Mouse (Mus musculus): Measurements from ENCODE around the gene Ada.
A peak's percentile ranks its signal among the peaks of the same experiment; 100 is the strongest.
"Not testable (repeated sequence)": the region's sequence is repeated elsewhere in the genome, so short reads cannot be mapped to it uniquely, and the experiment has no call there.

Ada gene

DNA sequence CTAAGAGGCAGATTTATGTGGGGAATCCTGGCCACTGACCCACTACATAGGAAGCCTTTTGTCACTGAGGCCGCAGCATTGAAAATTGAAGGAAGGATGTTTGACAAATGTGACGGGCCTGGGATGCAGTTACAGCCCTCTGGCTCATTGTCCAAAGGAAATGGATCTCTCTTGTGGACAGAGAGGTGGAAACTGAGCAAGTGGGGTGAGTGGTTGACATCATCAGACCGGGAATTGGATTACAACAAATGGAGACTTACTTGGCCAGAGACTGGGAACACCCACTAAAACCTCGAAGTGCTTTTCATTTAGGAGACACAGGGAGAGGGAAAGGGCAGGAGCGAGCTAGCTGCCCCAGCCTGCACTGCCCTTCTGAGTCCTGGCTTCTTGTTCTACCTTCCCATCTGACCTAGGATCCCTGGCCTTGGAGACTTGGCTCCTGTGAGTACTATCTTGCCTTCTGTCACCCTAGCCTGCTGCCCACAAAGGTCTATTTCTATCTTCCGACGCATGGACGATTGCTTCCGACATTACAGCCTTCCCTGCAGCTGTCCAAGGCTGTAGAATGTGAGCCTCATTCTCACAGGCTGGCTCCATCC lies 56.2 kb downstream of the Ada start:
- peak; percentile 66 for DNase-seq

DNA sequence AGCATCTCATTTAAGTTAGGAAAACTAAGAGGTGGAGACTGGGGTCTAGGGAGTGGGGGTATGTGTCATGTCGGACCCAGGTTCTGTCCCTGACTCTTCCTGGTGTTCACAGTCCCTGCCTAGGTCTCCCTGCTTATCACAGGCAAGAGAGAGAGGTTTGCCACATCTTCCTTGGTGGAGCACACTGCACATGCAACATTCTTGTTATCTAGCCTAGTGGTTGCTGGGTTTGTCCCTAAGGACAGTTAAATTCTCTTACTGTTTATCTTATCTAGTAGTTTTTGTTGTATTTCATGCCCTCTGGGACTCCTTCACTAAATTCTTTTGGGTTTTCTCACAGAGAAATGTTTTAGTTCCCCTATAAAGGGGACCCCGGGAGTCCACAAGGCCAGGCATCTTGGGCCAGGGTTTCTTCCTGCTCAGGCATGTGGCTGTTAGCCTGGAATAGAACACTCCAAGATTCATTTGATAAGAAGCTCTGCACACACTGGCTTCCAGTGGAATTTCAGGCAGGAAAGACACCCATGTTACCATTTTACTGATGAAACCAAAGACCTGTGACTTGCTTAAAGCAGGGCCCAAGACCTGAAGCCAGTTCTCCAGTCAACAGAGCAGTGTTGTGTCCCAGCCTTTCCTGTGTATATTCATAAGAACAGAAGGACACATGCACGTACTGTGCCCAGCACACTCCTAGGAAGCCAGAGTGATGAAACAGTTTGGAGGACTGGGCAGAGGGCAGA lies 57.0 kb downstream of the Ada start:
- no peak for DNase-seq

DNA sequence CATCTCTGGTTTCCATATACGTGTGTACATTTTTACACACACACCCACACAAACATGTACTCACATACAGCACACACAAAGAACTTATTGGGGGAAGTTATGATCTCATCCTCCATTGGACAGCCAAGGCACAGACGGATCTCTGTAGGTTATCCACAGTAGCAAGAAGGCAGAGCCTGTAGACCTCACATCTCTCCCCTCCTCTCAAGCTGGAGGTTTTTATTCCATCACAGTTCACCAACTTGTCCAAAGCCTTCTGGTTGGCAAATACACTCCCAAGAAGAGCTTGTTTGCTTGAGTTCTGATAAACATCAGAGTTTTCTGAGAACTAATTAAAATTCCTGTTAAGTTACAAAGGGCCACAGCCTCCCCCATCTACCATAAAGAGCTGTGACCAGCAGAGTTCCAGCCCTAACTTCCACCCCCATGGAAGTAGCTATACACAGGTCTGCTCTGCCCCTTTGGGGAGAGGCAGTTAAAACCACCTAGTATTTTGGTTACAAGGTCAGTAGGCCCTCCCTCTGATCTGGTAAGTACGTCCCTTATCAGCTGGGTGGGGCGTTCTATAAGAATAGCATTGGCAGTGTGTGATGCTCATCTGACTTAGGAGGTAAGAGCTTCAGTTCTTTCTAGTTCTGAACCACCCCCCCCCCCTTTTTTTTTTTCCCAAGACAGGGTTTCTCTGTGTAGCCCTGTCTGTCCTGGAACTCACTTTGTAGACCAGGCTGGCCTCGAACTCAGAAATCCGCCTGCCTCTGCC lies 58.0 kb downstream of the Ada start:
- no peak for DNase-seq

DNA sequence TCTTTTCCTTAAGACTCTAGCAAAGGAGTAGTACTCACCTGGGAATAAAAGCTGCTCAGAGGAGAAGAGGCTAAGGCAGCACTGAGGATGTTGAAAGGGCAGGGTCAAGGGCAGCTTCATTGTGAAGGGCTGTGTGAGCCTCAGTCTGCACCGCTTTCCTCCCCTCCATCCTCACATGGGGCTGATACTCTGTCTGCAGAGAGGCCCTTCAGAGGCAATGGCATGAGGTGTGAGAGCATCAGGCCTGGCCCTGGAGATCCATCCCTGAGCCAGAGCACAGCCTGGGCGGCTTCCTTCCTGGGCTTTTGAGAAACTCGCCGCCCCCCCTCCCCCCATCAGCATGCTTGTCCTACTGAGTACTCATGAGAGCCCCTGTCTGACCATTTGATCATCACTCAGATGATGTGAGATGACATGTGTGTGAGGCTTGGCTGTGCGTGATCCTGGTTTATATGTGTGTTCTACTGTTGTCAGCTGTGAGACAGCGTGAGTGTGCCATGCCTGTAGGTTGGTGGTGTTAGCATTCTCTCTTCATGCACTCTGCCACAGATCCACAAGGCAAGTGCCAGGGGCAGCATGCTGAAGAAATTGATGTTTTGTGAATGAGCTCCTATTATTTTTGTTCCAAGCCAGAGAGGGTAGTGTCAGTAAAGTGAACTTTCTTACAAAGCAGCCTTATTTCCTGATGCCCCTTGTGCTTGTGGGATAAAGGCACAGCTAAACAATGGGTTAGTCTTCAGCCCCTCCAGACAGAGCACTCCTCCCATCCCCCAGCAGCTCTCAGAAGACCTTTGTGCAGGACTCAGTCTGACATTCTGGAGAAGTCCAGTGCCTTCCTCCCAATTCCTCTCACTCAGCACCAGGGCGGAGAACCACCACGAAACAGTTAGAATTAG lies 59.4 kb downstream of the Ada start:
- DNase-seq = no peak

DNA sequence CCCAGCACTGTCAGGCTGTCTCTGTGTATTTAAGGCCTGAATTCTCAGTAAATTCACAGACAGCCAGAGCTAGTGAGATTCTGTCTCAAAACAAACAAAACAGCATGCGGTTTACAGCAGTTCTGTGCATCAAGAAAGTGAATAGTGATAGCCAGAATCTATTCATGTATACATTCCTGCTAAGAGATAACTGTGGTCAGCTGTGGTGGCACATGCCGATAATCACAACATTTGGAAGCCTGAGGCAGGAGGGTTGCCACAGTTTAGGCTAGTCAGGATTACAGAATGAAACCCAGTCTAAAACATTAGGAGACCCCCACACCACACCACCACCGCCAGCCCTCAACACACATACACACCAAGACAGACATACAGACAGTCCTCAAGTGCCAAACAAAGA lies 60.3 kb downstream of the Ada start:
- DNase-seq = no peak

DNA sequence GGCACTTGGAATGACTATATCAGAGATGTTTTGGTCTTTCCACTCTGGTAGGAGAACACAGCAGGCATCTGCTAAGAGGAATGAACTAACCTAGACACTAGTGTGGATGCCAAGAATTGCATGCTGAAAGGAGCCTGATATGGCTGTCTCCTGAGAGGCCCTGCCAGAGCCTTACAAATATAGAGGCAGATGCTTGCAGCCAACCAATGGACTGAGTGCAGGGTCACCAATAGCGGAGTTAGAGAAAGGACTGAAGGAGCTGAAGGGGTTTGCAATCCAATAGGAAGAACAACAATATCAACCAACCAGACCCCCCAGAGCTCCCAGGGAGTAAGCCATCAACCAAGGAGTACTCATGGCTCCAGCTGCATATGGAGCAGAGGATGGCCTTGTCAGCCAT lies 61.7 kb downstream of the Ada start:
- DNase-seq = not testable (repeated sequence)

DNA sequence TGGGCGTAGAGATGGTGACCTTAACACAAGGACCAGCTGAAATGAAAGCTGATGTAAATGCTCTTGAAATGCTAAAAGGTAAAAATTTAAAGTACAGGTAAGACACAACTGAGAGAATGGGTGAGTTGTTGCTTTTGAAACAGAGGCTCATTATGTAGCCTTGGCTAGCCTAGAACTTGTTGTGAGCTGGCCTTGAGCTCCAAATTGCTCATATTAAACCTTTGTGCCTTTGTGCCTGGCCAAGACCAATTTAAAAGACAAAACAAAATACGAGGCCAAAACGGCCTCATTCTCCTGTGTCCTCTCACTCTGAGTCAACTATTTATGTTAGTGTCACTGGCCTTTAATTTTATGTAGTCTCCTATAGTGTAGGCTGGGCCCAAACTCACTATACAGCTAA lies 63.2 kb downstream of the Ada start:
- no peak for DNase-seq

DNA sequence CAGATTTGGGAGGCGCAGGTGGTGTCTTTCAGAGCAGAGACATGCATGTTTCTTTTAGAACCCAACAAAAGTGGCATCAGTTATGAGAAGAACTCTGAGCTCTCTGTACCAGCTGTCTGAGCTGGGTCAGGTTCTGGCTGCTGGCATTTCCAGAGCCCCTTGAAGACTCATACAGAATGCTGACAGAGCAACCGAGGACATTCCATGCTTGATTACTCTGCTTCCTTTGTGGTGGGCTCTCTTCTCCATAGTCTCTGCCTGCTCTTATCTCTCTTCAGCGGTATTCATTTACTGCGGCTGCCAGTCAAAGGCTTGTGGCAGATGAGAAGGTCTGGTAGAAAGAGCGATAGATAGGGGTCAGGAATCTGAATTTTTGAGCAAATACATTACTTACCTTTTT lies 63.8 kb downstream of the Ada start:
- no peak for DNase-seq

DNA sequence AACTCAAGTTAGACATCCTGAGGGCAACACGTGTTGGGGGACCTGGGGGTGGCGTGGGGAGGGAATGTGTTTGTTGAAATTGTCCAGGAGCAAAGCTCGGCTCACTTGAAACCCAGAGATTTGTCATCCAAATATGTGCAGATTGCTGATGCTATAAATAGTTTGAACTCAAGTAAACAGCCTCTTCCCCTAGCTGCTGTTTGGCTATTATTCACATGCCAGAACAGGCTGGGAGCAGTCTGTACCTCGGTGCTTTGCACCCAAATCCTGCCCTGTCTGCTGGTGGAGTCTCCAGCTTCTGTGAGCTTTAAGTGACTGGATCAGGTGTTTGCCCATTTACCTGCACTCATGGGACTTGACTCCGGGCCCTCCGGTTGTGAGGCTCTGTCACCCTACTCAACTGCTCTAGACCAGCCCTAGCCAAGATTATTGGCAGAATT lies 64.3 kb downstream of the Ada start:
- peak; percentile 82 for DNase-seq

DNA sequence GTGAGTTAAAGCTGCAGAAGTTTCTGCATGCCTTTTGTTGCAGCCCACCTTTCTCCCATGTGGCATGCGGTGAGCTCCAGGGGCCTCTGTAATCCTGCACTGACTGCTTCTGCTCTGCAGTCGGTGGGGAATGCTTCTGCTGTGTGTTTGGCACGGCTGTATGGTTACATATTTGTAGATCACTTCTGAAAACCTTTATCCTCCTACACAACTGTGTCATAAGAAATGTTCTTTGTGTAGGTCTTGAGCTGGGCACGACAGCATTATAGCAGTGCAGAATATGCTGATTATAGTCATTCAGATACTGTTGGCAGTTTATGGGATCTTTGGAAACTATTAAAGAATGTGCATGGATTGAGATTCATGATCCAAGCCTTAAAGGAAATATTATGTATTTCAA lies 64.8 kb downstream of the Ada start:
- DNase-seq = no peak

DNA sequence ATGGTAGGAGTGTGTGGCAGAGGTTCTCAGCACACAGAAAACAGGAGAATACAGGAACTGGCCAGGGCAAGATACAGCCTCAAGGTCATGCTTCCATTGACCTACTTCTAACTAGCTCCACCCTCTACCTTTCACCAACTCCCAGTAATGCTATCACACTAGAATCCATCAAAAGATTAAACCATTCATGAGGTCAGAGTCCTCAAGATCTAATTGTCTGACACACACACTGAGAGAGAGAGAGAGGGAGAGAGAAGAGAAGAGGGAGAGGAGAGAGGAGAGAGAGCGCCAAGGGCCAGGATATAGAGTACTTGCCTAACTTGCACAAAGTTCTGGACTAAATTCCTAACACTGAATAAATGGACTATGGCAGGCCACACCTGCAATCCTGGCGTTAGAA lies 67.7 kb downstream of the Ada start:
- DNase-seq = no peak

DNA sequence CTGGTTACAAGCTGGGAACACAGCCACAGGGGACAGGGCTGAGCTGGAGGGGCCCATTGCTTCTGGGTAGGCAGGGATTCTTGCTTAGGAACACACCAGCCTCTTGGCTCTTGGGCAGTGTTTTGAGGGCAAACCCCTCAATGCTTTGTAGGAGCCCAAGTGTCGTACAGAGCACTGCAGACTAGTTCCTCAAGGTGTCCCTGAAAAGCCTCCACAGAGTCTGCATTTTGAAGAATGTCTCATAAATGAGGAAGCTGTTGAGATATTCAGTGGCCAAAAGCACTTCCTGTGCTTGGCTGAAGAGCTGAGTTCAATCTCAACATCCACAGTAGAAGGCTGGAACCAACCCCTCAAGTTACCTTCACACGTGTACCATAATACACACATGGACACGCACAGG lies 73.3 kb downstream of the Ada start:
- no peak for DNase-seq
